Mouse (Mus musculus): ENCODE data around the gene Gm28490. TPM values are rescaled to one million over a fixed set of nuclear protein-coding genes. Genes with fewer than 3 reads are reported as not detected.

Gm28490 gene
- not detected in 2 replicates for polyA plus RNA-seq (2012; ENCODE audit: low replicate concordance)

GRCm38 (mm10) chrY:31634656-31635055, at the start of gene Gm28490:
TSS of gene Gm28490 (minus strand) at chrY:31634756.

Data from hematopoietic multipotent progenitor cell, adult 10-12 weeks (in vitro differentiated cells).